Mouse (Mus musculus): ENCODE results near the gene Gm20517. TPM values are rescaled to one million over a fixed set of nuclear protein-coding genes. Genes with fewer than 3 reads are reported as not detected.

Gene Gm20517
- polyA plus RNA-seq, 1 experiment: 1.3 TPM

- peak within 1 kb of the TSS; percentile 50 for H3K4me3 ChIP-seq (ENCODE audit: insufficient read depth, poor library complexity, severe bottlenecking)
- TF ChIP-seq CEBPB (IDR thresholded peaks at IDR 0.05; ENCODE audit: low read depth): no peak
- TF ChIP-seq USF1 (IDR thresholded peaks at IDR 0.05; ENCODE audit: low read depth): no peak
- TF ChIP-seq MYOG (IDR thresholded peaks at IDR 0.05; ENCODE audit: control insufficient read depth, extremely low read depth, insufficient read length): no peak
- no peak for TF ChIP-seq MAX (IDR thresholded peaks at IDR 0.05)
- no peak for TF ChIP-seq MYOD1 (IDR thresholded peaks at IDR 0.05; ENCODE audit: control insufficient read depth, insufficient read length, low read depth)
- no peak for TF ChIP-seq CTCF (IDR thresholded peaks at IDR 0.05; ENCODE audit: control insufficient read depth, insufficient read depth, insufficient read length)
- TF ChIP-seq FOSL1 (IDR thresholded peaks at IDR 0.05; ENCODE audit: insufficient read depth, low read length, poor library complexity, severe bottlenecking): no peak
- H3K27me3 ChIP-seq (ENCODE audit: control insufficient read depth, insufficient read depth, insufficient read length): no peaks in the 10 kb centered on the region
- peaks cover 1% of the 10 kb centered on the region for H3K79me3 ChIP-seq (ENCODE audit: low read depth)
- H3K79me2 ChIP-seq (ENCODE audit: control insufficient read depth, insufficient read depth): peaks cover 8% of the 10 kb centered on the region
- peaks cover 7% of the 10 kb centered on the region for H3K36me3 ChIP-seq (ENCODE audit: control insufficient read depth, insufficient read depth)
- H3ac ChIP-seq (ENCODE audit: control insufficient read depth, insufficient read length, low read depth): peak within 1 kb of the TSS; percentile 56
Measured at GRCm38 (mm10) chr17:47630678-47631065, 19.3 kb downstream of the Gm20517 start, which contains the start of gene Usp49. Gene Usp49 (plus strand): TSS chr17:47630690.

GRCm38 (mm10) chr17:47632181-47632840 lies 20.9 kb downstream of the Gm20517 start:
- Histone ChIP-seq H3K79me3 (ENCODE audit: low read depth) (peaks cover 1% of the 10 kb centered on the region), H3K79me2 (ENCODE audit: control insufficient read depth, insufficient read depth) (peaks cover 8% of the 10 kb centered on the region), H3ac (ENCODE audit: control insufficient read depth, insufficient read length, low read depth) (no peak overlapping the region), H3K4me3 (ENCODE audit: insufficient read depth, poor library complexity, severe bottlenecking) (no peak overlapping the region), H3K36me3 (ENCODE audit: control insufficient read depth, insufficient read depth) (no peaks in the 10 kb centered on the region), H3K27me3 (ENCODE audit: control insufficient read depth, insufficient read depth, insufficient read length) (no peaks in the 10 kb centered on the region)
- TF ChIP-seq MYOG (IDR thresholded peaks at IDR 0.05; ENCODE audit: control insufficient read depth, extremely low read depth, insufficient read length) (no peak), MAX (IDR thresholded peaks at IDR 0.05) (no peak), CEBPB (IDR thresholded peaks at IDR 0.05; ENCODE audit: low read depth) (no peak), CTCF (IDR thresholded peaks at IDR 0.05; ENCODE audit: control insufficient read depth, insufficient read depth, insufficient read length) (no peak), USF1 (IDR thresholded peaks at IDR 0.05; ENCODE audit: low read depth) (no peak), FOSL1 (IDR thresholded peaks at IDR 0.05; ENCODE audit: insufficient read depth, low read length, poor library complexity, severe bottlenecking) (no peak), MYOD1 (IDR thresholded peaks at IDR 0.05; ENCODE audit: control insufficient read depth, insufficient read length, low read depth) (no peak)

- Histone ChIP-seq H3K36me3 (ENCODE audit: control insufficient read depth, insufficient read depth) (no peaks in the 10 kb centered on the region), H3K4me3 (ENCODE audit: insufficient read depth, poor library complexity, severe bottlenecking) (no peak overlapping the region), H3K79me3 (ENCODE audit: low read depth) (no peaks in the 10 kb centered on the region), H3K79me2 (ENCODE audit: control insufficient read depth, insufficient read depth) (peaks cover 8% of the 10 kb centered on the region), H3ac (ENCODE audit: control insufficient read depth, insufficient read length, low read depth) (no peak overlapping the region), H3K27me3 (ENCODE audit: control insufficient read depth, insufficient read depth, insufficient read length) (no peaks in the 10 kb centered on the region)
- TF ChIP-seq MAX (IDR thresholded peaks at IDR 0.05) (no peak), MYOG (IDR thresholded peaks at IDR 0.05; ENCODE audit: control insufficient read depth, extremely low read depth, insufficient read length) (no peak), USF1 (IDR thresholded peaks at IDR 0.05; ENCODE audit: low read depth) (no peak), CEBPB (IDR thresholded peaks at IDR 0.05; ENCODE audit: low read depth) (no peak), CTCF (IDR thresholded peaks at IDR 0.05; ENCODE audit: control insufficient read depth, insufficient read depth, insufficient read length) (no peak), MYOD1 (IDR thresholded peaks at IDR 0.05; ENCODE audit: control insufficient read depth, insufficient read length, low read depth) (no peak), FOSL1 (IDR thresholded peaks at IDR 0.05; ENCODE audit: insufficient read depth, low read length, poor library complexity, severe bottlenecking) (no peak)
Measured at GRCm38 (mm10) chr17:47633999-47634770, 22.8 kb downstream of the Gm20517 start.

GRCm38 (mm10) chr17:47642992-47643391 lies 31.6 kb downstream of the Gm20517 start:
- H3K36me3 ChIP-seq (ENCODE audit: control insufficient read depth, insufficient read depth): no peaks in the 10 kb centered on the region
- H3K27me3 ChIP-seq (ENCODE audit: control insufficient read depth, insufficient read depth, insufficient read length): no peaks in the 10 kb centered on the region
- H3ac ChIP-seq (ENCODE audit: control insufficient read depth, insufficient read length, low read depth): no peak overlapping the region
- no peak for TF ChIP-seq MAX (IDR thresholded peaks at IDR 0.05)
- no peak for TF ChIP-seq MYOG (IDR thresholded peaks at IDR 0.05; ENCODE audit: control insufficient read depth, extremely low read depth, insufficient read length)
- TF ChIP-seq USF1 (IDR thresholded peaks at IDR 0.05; ENCODE audit: low read depth): no peak
- no peak for TF ChIP-seq FOSL1 (IDR thresholded peaks at IDR 0.05; ENCODE audit: insufficient read depth, low read length, poor library complexity, severe bottlenecking)
- TF ChIP-seq CEBPB (IDR thresholded peaks at IDR 0.05; ENCODE audit: low read depth): no peak
- TF ChIP-seq CTCF (IDR thresholded peaks at IDR 0.05; ENCODE audit: control insufficient read depth, insufficient read depth, insufficient read length): no peak
- no peak for TF ChIP-seq MYOD1 (IDR thresholded peaks at IDR 0.05; ENCODE audit: control insufficient read depth, insufficient read length, low read depth)
- H3K79me3 ChIP-seq (ENCODE audit: low read depth): no peaks in the 10 kb centered on the region
- no peaks in the 10 kb centered on the region for H3K79me2 ChIP-seq (ENCODE audit: control insufficient read depth, insufficient read depth)
- H3K4me3 ChIP-seq (ENCODE audit: insufficient read depth, poor library complexity, severe bottlenecking): no peak overlapping the region

DNA sequence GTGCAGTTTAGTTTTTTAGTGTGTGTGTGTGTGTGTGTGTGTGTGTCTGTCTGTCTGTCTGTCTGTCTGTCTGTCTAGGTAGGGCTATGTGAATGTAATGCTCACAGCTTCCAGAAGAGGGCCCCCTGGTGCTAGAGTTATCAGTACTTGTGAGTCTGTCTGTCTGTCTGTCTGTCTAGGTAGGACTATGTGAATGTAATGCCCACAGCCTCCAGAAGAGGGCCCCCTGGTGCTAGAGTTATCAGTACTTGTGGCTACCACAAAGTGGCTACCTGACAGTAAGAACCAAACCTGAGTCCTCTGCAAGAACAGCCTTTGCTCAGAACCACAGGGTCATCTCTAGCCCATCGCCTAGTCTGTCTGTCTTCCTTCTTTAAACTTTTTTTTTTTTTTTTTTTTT lies 35.3 kb downstream of the Gm20517 start:
- H3K36me3 ChIP-seq (ENCODE audit: control insufficient read depth, insufficient read depth): peaks cover 8% of the 10 kb centered on the region
- TF ChIP-seq MYOG (IDR thresholded peaks at IDR 0.05; ENCODE audit: control insufficient read depth, extremely low read depth, insufficient read length) (no peak), CEBPB (IDR thresholded peaks at IDR 0.05; ENCODE audit: low read depth) (no peak), USF1 (IDR thresholded peaks at IDR 0.05; ENCODE audit: low read depth) (no peak), FOSL1 (IDR thresholded peaks at IDR 0.05; ENCODE audit: insufficient read depth, low read length, poor library complexity, severe bottlenecking) (no peak), CTCF (IDR thresholded peaks at IDR 0.05; ENCODE audit: control insufficient read depth, insufficient read depth, insufficient read length) (no peak), MAX (IDR thresholded peaks at IDR 0.05) (no peak)
- H3K27me3 ChIP-seq (ENCODE audit: control insufficient read depth, insufficient read depth, insufficient read length): no peaks in the 10 kb centered on the region
- H3K79me2 ChIP-seq (ENCODE audit: control insufficient read depth, insufficient read depth): no peaks in the 10 kb centered on the region
- H3K79me3 ChIP-seq (ENCODE audit: low read depth): no peaks in the 10 kb centered on the region
- H3ac ChIP-seq (ENCODE audit: control insufficient read depth, insufficient read length, low read depth): no peak overlapping the region
- no peak overlapping the region for H3K4me3 ChIP-seq (ENCODE audit: insufficient read depth, poor library complexity, severe bottlenecking)

Measured in C2C12 (cell line).